In the genomic region with DNA sequence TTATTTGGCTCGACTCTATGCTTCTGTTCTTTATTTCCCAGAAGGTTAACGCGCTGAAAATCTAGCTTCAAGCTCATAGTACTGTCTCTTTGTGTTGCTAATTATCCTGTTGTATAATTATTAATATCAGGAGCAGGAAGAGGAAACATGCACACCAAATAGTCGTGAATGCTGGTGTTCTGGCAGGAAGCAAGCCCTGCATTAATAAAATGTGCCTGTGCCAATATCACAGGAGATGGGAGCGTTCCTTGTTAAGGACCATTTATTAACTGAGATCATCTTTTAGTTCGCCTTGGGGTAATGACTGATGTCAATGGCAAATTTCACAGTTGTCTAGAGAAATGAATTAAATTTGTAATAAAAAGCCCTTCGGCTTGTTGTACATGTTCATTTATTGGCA, we compare ENCODE assay signal across 16 mouse cellular contexts.
DNase-seq lines count a peak whose midpoint lies in the region; ATAC-seq lines count a peak whose summit lies in the region.
"Had no signal": no experiment of that assay in that cellular context is flagged by ENCODE, and none has a peak within 500 bp of the region (broad histone marks: within the 10 kb centered on the region; RNA-seq: fewer than 3 reads in every experiment).

No protein-coding gene starts in this region.

- H3K9ac ChIP-seq in forebrain, embryonic 15.5 days (replicated peaks) = no peak overlapping the region
- no peak overlapping the region for H3K9ac ChIP-seq in midbrain, embryonic 11.5 days (ENCODE audit: low read length)
- H3K9ac ChIP-seq: limb, embryonic 12.5 days; liver, embryonic 13.5 days had no signal

- H3K4me1 ChIP-seq in forebrain, embryonic 15.5 days = peaks cover 43% of the 10 kb centered on the region
- peaks cover 35% of the 10 kb centered on the region for H3K4me1 ChIP-seq in midbrain, embryonic 11.5 days (ENCODE audit: control insufficient read depth, insufficient read depth, low read length)
- H3K4me1 ChIP-seq: limb, embryonic 12.5 days; liver, embryonic 13.5 days had no signal

- no peaks in the 10 kb centered on the region for H3K36me3 ChIP-seq in forebrain, embryonic 15.5 days
- no peaks in the 10 kb centered on the region for H3K36me3 ChIP-seq in midbrain, embryonic 11.5 days (ENCODE audit: control insufficient read depth, insufficient read depth, low read length)
- H3K36me3 ChIP-seq: heart, embryonic 10.5 days; limb, embryonic 12.5 days; liver, embryonic 13.5 days had no signal

- 11% methylated on average over 7 of the region's 7 CpGs for WGBS in forebrain, embryonic 15.5 days
- WGBS in midbrain, embryonic 11.5 days = 54% methylated on average over 7 of the region's 7 CpGs

- no peaks in the 10 kb centered on the region for H3K27me3 ChIP-seq in forebrain, embryonic 15.5 days
- H3K27me3 ChIP-seq in midbrain, embryonic 11.5 days (ENCODE audit: control insufficient read depth, insufficient read depth, low read length) = no peaks in the 10 kb centered on the region
- H3K27me3 ChIP-seq: limb, embryonic 12.5 days; liver, embryonic 13.5 days had no signal

- H3K4me3 ChIP-seq in forebrain, embryonic 15.5 days = no peak overlapping the region
- no peak overlapping the region for H3K4me3 ChIP-seq in midbrain, embryonic 11.5 days (ENCODE audit: low read depth, low read length)
- H3K4me3 ChIP-seq: erythroblast, embryonic 14.5 days; heart, embryonic 10.5 days; limb, embryonic 12.5 days; liver, embryonic 13.5 days had no signal

- H3K4me2 ChIP-seq in forebrain, embryonic 15.5 days (replicated peaks) = peak overlapping the region; percentile 28
- no peak overlapping the region for H3K4me2 ChIP-seq in midbrain, embryonic 11.5 days
- H3K4me2 ChIP-seq: limb, embryonic 12.5 days; liver, embryonic 13.5 days had no signal

- peak overlapping the region; percentile 84 for H3K27ac ChIP-seq in forebrain, embryonic 15.5 days (replicated peaks)
- H3K27ac ChIP-seq in midbrain, embryonic 11.5 days (ENCODE audit: low read depth, low read length) = no peak overlapping the region
- H3K27ac ChIP-seq: heart, embryonic 10.5 days; limb, embryonic 12.5 days; liver, embryonic 13.5 days had no signal

- ATAC-seq in forebrain, embryonic 15.5 days (replicated peaks) = no peak
- ATAC-seq in midbrain, embryonic 11.5 days (ENCODE audit: low FRiP score) = no peak
- ATAC-seq in megakaryocyte-erythroid progenitor cell, adult 5-6 weeks (replicated peaks; ENCODE audit: low FRiP score, low TSS enrichment, poor library complexity, severe bottlenecking) = no peak
- ATAC-seq: lung, postnatal 0 days had no signal

- DNase-seq in embryo, embryonic 10.5 days (ENCODE audit: low spot score) = peak; percentile 4
- no peak for DNase-seq in embryo, embryonic 11 days
- DNase-seq in Muller cell, postnatal 12 days (ENCODE audit: inconsistent ontology term) = peak; percentile 9
- peak; percentile 71 for DNase-seq in midbrain, embryonic 11.5 days (ENCODE audit: low spot score, missing footprints)
- DNase-seq in gastrocnemius, postnatal 10 days = no peak
- DNase-seq in right cerebral cortex, postnatal 36 days (ENCODE audit: low spot score in 2 of 2) = no peak
- DNase-seq: cerebellum, postnatal 25 days; heart, postnatal 14 days; liver, embryonic 13.5 days; thymus, postnatal 4 days had no signal

- no peaks in the 10 kb centered on the region for H3K9me3 ChIP-seq in forebrain, embryonic 15.5 days
- no peaks in the 10 kb centered on the region for H3K9me3 ChIP-seq in midbrain, embryonic 11.5 days (ENCODE audit: control insufficient read depth, low read length)
- H3K9me3 ChIP-seq: heart, embryonic 10.5 days; limb, embryonic 12.5 days; liver, embryonic 13.5 days had no signal

Comparison
In these comparisons a context has a peak if more than half of its experiments do, and no peak if none do; other contexts are left out.
1. DNase-seq: peak in embryo, embryonic 10.5 days (single experiment), Muller cell, postnatal 12 days (single experiment) and midbrain, embryonic 11.5 days (single experiment); none in embryo, embryonic 11 days (single experiment), gastrocnemius, postnatal 10 days (single experiment) and right cerebral cortex, postnatal 36 days (0 of 2).